Comparison of ENCODE assay signal across 8 mouse cellular contexts in the genomic region with DNA sequence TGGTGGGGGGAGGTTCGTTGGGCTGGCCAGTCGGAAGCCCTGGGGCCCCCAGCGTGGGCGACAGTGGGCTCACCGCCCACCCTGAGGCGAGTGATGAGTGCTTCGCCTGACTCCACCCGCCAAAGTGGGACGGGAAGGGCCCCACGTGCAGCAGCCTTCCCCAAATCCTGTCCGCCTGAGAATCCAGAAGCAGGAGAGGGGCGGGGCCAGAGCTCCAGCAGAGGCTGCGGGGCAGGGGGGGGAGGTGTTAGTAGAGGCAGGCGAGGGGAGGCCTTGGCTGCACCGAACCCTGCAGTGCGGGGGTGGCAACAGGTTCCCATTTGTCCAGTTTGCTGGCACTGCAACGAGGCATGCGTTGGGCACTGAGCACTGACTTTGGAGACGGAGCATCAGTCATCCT. TPM values are rescaled to one million over a fixed set of nuclear protein-coding genes. Genes with fewer than 3 reads are reported as not detected.
A peak's percentile ranks its signal among the peaks of the same experiment; 100 is the strongest.
DNase-seq lines count a peak whose midpoint lies in the region; ATAC-seq and TF ChIP-seq lines count a peak whose summit lies in the region.

No protein-coding gene starts in this region.

- ATAC-seq in heart, embryonic 12.5 days (ENCODE audit: insufficient number of reproducible peaks, low FRiP score), result no peak
- ATAC-seq in forebrain, postnatal 0 days, result peak; percentile 14; the same call in 1 of the 2 replicates
- no peak for ATAC-seq in liver, embryonic 15.5 days (ENCODE audit: insufficient read depth)

- no peaks in the 10 kb centered on the region for H3K36me3 ChIP-seq in heart, embryonic 12.5 days
- no peaks in the 10 kb centered on the region for H3K36me3 ChIP-seq in forebrain, postnatal 0 days (ENCODE audit: insufficient read depth)
- no peaks in the 10 kb centered on the region for H3K36me3 ChIP-seq in liver, embryonic 15.5 days (replicated peaks)

- no peak overlapping the region for H3K27ac ChIP-seq in heart, embryonic 12.5 days (ENCODE audit: poor library complexity, severe bottlenecking)
- H3K27ac ChIP-seq in forebrain, postnatal 0 days (ENCODE audit: low read depth, low read length), result no peak overlapping the region
- no peak overlapping the region for H3K27ac ChIP-seq in liver, embryonic 15.5 days (replicated peaks)

- H3K4me2 ChIP-seq in heart, embryonic 12.5 days, result peak overlapping the region; percentile 72
- peak overlapping the region; percentile 58 for H3K4me2 ChIP-seq in forebrain, postnatal 0 days (ENCODE audit: low read depth)
- H3K4me2 ChIP-seq in liver, embryonic 15.5 days, result peak overlapping the region; percentile 46

- H3K4me1 ChIP-seq in heart, embryonic 12.5 days (replicated peaks), result peaks cover 12% of the 10 kb centered on the region
- H3K4me1 ChIP-seq in forebrain, postnatal 0 days (ENCODE audit: insufficient read depth), result no peaks in the 10 kb centered on the region
- peaks cover 3% of the 10 kb centered on the region; the same call in 1 of the 2 replicates for H3K4me1 ChIP-seq in liver, embryonic 15.5 days (replicated peaks)

- no peaks in the 10 kb centered on the region for H3K9me3 ChIP-seq in heart, embryonic 12.5 days (replicated peaks)
- no peaks in the 10 kb centered on the region for H3K9me3 ChIP-seq in forebrain, postnatal 0 days (ENCODE audit: low read length)
- H3K9me3 ChIP-seq in liver, embryonic 15.5 days (replicated peaks), result no peaks in the 10 kb centered on the region

- DNase-seq in heart, adult 11 months, result no peak
- DNase-seq in MN1 (ENCODE audit: low spot score), result peak; percentile 9
- DNase-seq in forebrain, postnatal 0 days, result no peak
- DNase-seq in urinary bladder, postnatal 4 days (ENCODE audit: low spot score in 2 of 2), result no peak
- DNase-seq in right cerebral cortex, postnatal 10 days (ENCODE audit: low spot score in 2 of 2), result no peak
- no peak for DNase-seq in thymus, postnatal 0 days (ENCODE audit: low spot score)

- TF ChIP-seq CTCF in forebrain, postnatal 0 days (IDR thresholded peaks at IDR 0.05; ENCODE audit: low read depth), result no peak

- peak overlapping the region; percentile 40 for H3K4me3 ChIP-seq in heart, embryonic 12.5 days
- peak overlapping the region; percentile 30 for H3K4me3 ChIP-seq in forebrain, postnatal 0 days (ENCODE audit: low read depth, low read length)
- H3K4me3 ChIP-seq in liver, embryonic 15.5 days (replicated peaks), result 0 out of 2 replicates have a peak overlapping the region, but pooled peaks have one; percentile 14

- H3K27me3 ChIP-seq in heart, embryonic 12.5 days (replicated peaks), result peaks cover 85% of the 10 kb centered on the region
- H3K27me3 ChIP-seq in forebrain, postnatal 0 days (ENCODE audit: insufficient read depth, low read length), result peaks cover 11% of the 10 kb centered on the region; the same call in 1 of the 2 replicates
- H3K27me3 ChIP-seq in liver, embryonic 15.5 days, result peaks cover 91% of the 10 kb centered on the region

- WGBS in heart, embryonic 12.5 days, result 17% methylated on average over 16 of the region's 19 CpGs
- 23% methylated on average over 18 of the region's 19 CpGs for WGBS in forebrain, postnatal 0 days
- WGBS in liver, embryonic 15.5 days (ENCODE audit: insufficient replicate concordance), result 9% methylated on average over 18 of the region's 19 CpGs

- H3K9ac ChIP-seq in heart, embryonic 12.5 days, result 0 out of 2 replicates have a peak overlapping the region, but pooled peaks have one; percentile 47
- peak overlapping the region; percentile 22 for H3K9ac ChIP-seq in forebrain, postnatal 0 days
- H3K9ac ChIP-seq in liver, embryonic 15.5 days, result no peak overlapping the region

RNA-seq across cellular contexts. Expression of a gene that starts 1.8 kb away (rescaled TPM):
- 9.8 and 10.3 TPM in 2 replicates for polyA plus RNA-seq in heart, embryonic 12.5 days (2016; fragmentation: Nextera tagmentation; extraction: Ambion mirVana)
- total RNA-seq in forebrain, postnatal 0 days (2014; rRNA removed), result 0.19 and 0.92 TPM in 2 replicates
- polyA plus RNA-seq in forebrain, postnatal 0 days (2015; fragmentation: Nextera tagmentation; extraction: Ambion mirVana), result 0.23 and 0.28 TPM in 2 replicates
- 30.5 and 33.9 TPM in 2 replicates for polyA plus RNA-seq in liver, embryonic 15.5 days (2015; fragmentation: Nextera tagmentation; extraction: Ambion mirVana)
- polyA plus RNA-seq in thymus, postnatal 0 days (2015; fragmentation: Nextera tagmentation; extraction: Ambion mirVana), result 0.35 and 0.46 TPM in 2 replicates

RNA-seq across cellular contexts. Expression of a gene that starts 22.5 kb away (rescaled TPM):
- 10.7 and 11.0 TPM in 2 replicates for polyA plus RNA-seq in heart, embryonic 12.5 days (2016; fragmentation: Nextera tagmentation; extraction: Ambion mirVana)
- 104 and 117 TPM in 2 replicates for total RNA-seq in forebrain, postnatal 0 days (2014; rRNA removed)
- polyA plus RNA-seq in forebrain, postnatal 0 days (2015; fragmentation: Nextera tagmentation; extraction: Ambion mirVana), result 136 and 145 TPM in 2 replicates
- 0.94 and 1.1 TPM in 2 replicates for polyA plus RNA-seq in liver, embryonic 15.5 days (2015; fragmentation: Nextera tagmentation; extraction: Ambion mirVana)
- 5.4 and 6.4 TPM in 2 replicates for polyA plus RNA-seq in thymus, postnatal 0 days (2015; fragmentation: Nextera tagmentation; extraction: Ambion mirVana)

RNA-seq across cellular contexts. Expression of a gene that starts 35.5 kb away (rescaled TPM):
- 8.8 and 9.8 TPM in 2 replicates for polyA plus RNA-seq in heart, embryonic 12.5 days (2016; fragmentation: Nextera tagmentation; extraction: Ambion mirVana)
- total RNA-seq in forebrain, postnatal 0 days (2014; rRNA removed), result 39.5 and 45.4 TPM in 2 replicates
- 3.9 and 5.8 TPM in 2 replicates for polyA plus RNA-seq in forebrain, postnatal 0 days (2015; fragmentation: Nextera tagmentation; extraction: Ambion mirVana)
- polyA plus RNA-seq in liver, embryonic 15.5 days (2015; fragmentation: Nextera tagmentation; extraction: Ambion mirVana), result 0.33 and 0.51 TPM in 2 replicates
- 5.1 TPM in 2 replicates for polyA plus RNA-seq in thymus, postnatal 0 days (2015; fragmentation: Nextera tagmentation; extraction: Ambion mirVana)

Comparison
In these comparisons a context has a peak if more than half of its experiments do, and no peak if none do; other contexts are left out.
1. RNA of a gene that starts 22.5 kb away (polyA plus RNA-seq): 136 to 145 TPM in forebrain, postnatal 0 days; 10.7 to 11.0 TPM in heart, embryonic 12.5 days, 5.4 to 6.4 TPM in thymus, postnatal 0 days and 0.94 to 1.1 TPM in liver, embryonic 15.5 days; every median in the first group is over 10 times any median in the second.
2. Peak in every context shown above with its lines, with median percentiles within 50 percentile points of each other: H3K4me2 ChIP-seq and H3K4me3 ChIP-seq.